ENCODE assay signal across 14 mouse cellular contexts in genomic region chr2:45629616-45630015, GRCm38 (mm10).
"Had no signal": no experiment of that assay in that cellular context is flagged by ENCODE, and none has a peak within 500 bp of the region (broad histone marks: within the 10 kb centered on the region; RNA-seq: fewer than 3 reads in every experiment).

No protein-coding gene starts in this region.

- H3K4me2 ChIP-seq: neural tube, embryonic 13.5 days had no signal

- H3K27ac ChIP-seq: liver, embryonic 14.5 days; midbrain, embryonic 10.5 days; neural tube, embryonic 13.5 days had no signal

- H3K4me3 ChIP-seq: limb, embryonic 12.5 days; midbrain, embryonic 10.5 days; neural tube, embryonic 13.5 days had no signal

- DNase-seq: kidney, adult 11 months; kidney, adult 9 months; kidney, postnatal 10 days; layer of hippocampus, postnatal 36 days; lung, adult 18-20 months; lung, postnatal 4 days; right cerebral cortex, adult 18-20 months; right cerebral cortex, postnatal 25 days; thymus, postnatal 36 days had no signal

- ATAC-seq: lung, postnatal 0 days had no signal

- H3K36me3 ChIP-seq: limb, embryonic 12.5 days; midbrain, embryonic 10.5 days; neural tube, embryonic 13.5 days had no signal

- H3K4me1 ChIP-seq: midbrain, embryonic 10.5 days; neural tube, embryonic 13.5 days had no signal

- H3K9me3 ChIP-seq: limb, embryonic 12.5 days; midbrain, embryonic 10.5 days; neural tube, embryonic 13.5 days had no signal

- H3K27me3 ChIP-seq: limb, embryonic 12.5 days; neural tube, embryonic 13.5 days had no signal

- H3K9ac ChIP-seq: limb, embryonic 12.5 days; liver, embryonic 14.5 days; neural tube, embryonic 13.5 days had no signal
